Mouse (Mus musculus) heart, postnatal 0 days (tissue): ENCODE measurements around the gene Gm10160.

ENCODE experiments used
- CTCF ChIP-seq: IDR thresholded peaks from 2 replicates; pipeline ENCODE4 v1.5.1; 2016; ENCODE audit warnings: antibody characterized with exemption, control low read depth, low read depth
- EP300 ChIP-seq: IDR thresholded peaks from 2 replicates; pipeline ENCODE4 v1.6.1; 2016; ENCODE audit warnings: antibody characterized with exemption, low read depth

- TF ChIP-seq CTCF (no peak), EP300 (no peak)
Measured at GRCm38 (mm10) chr7:81847010-81847409, 8.6 kb downstream of the Gm10160 start.
